Mouse (Mus musculus): ENCODE data around the gene Dnmt3a. TPM values are rescaled to one million over a fixed set of nuclear protein-coding genes. Genes with fewer than 3 reads are reported as not detected.

Gene Dnmt3a
- total and polyA plus RNA-seq, 3 experiments = 15.5 to 61.5 (median 23.4) TPM

DNA sequence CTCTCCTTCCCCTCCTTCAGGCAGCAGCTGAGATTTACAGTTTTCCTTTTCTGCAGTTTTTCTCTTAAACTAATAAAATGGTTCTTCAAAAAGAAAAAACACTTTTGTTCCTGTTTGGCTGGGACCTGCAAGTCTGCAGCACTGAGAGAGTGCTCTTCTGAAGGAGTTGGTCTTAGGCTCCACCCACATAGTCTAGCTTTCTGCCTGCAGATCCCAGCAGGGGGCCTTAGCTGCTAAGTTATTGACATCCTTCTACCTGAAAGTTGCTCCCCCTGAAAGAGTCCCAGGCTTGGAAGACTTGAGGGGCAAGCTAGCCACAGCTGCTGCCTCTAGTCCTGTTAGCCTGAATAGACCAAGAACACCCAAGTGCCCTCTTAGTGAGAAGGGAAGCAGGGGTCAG lies 100.5 kb downstream of the Dnmt3a start:
- Histone ChIP-seq H3K4me1 (ENCODE audit: control insufficient read depth in 1 of 2, insufficient read depth in 2 of 2) (no peaks in the 10 kb centered on the region), H3K9ac (ENCODE audit: insufficient read depth, low read depth) (no peak overlapping the region), H3K4me3 (replicated peaks in 1 of 3; ENCODE audit: low read depth in 2 of 3, low read length in 2 of 3, poor library complexity in 1 of 3) (no peak overlapping the region), H3K27ac (ENCODE audit: insufficient read depth, low read depth) (no peak overlapping the region), H3K9me3 (replicated peaks; ENCODE audit: low read length) (no peaks in the 10 kb centered on the region), H3K27me3 (replicated peaks) (no peaks in the 10 kb centered on the region), H3K4me2 (ENCODE audit: insufficient read depth, low read depth, poor library complexity, severe bottlenecking) (no peak overlapping the region), H3K79me2 (replicated peaks; ENCODE audit: control insufficient read depth, extremely low read depth, insufficient read depth, poor library complexity, severe bottlenecking) (no peaks in the 10 kb centered on the region), H3K36me3 (replicated peaks in 1 of 2; ENCODE audit: control insufficient read depth in 1 of 2, insufficient read depth in 1 of 2, low read length in 1 of 2) (peaks cover 52 to 92% of the 10 kb centered on the region in 2 experiments)
- dilution Hi-C loops (cut with MboI; ENCODE audit: extremely low pct_ligation_motif_present, extremely low pct_unique_long_range_greater_than_20kb, low sequenced_read_pairs) = no loop called here
- in situ Hi-C loops (cut with MboI; ENCODE audit: low pct_ligation_motif_present, low pct_unique_long_range_greater_than_20kb, low sequenced_read_pairs) = no loop called here
- TF ChIP-seq USF1 (IDR thresholded peaks at IDR 0.05; ENCODE audit: low read depth, low read length) (no peak), JUND (conservative IDR thresholded peaks at IDR 0.05; ENCODE audit: low read depth, low read length) (no peak), MAZ (IDR thresholded peaks at IDR 0.05; ENCODE audit: low read depth, low read length) (no peak), NRF1 (IDR thresholded peaks at IDR 0.05; ENCODE audit: low read depth, low read length) (no peak), CHD2 (IDR thresholded peaks at IDR 0.05; ENCODE audit: low read length) (no peak), ELF1 (IDR thresholded peaks at IDR 0.05; ENCODE audit: low read depth, low read length) (no peak), MYC (IDR thresholded peaks at IDR 0.05; ENCODE audit: low read depth, low read length) (no peak), ZKSCAN1 (IDR thresholded peaks at IDR 0.05; ENCODE audit: borderline replicate concordance, low read depth, low read length) (no peak)
- DNase-seq (ENCODE audit: extremely low read depth) = no peak

DNA sequence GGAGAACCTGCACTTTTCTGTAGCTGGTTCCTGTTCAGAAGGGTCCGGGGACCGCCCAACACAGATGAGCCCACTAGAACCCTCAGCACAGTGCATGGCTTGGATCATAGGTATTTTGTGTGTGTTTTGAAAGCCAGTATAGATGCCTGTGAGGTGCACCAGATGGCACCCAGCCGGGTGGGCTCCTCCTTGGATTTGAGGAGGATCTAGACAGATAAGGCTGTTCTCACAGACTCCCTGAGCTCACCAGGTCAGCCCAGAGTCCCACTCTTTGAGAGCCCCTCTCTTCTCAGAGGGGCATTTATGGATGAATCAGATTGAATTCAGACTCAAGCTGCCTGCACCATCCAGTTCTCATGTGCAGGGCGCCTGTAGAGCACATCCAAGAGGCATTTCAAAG lies 101.2 kb downstream of the Dnmt3a start:
- dilution Hi-C loops (cut with MboI; ENCODE audit: extremely low pct_ligation_motif_present, extremely low pct_unique_long_range_greater_than_20kb, low sequenced_read_pairs) = no loop called here
- Histone ChIP-seq H3K4me1 (ENCODE audit: control insufficient read depth in 1 of 2, insufficient read depth in 2 of 2) (no peaks in the 10 kb centered on the region), H3K27ac (ENCODE audit: insufficient read depth, low read depth) (no peak overlapping the region), H3K9me3 (replicated peaks; ENCODE audit: low read length) (no peaks in the 10 kb centered on the region), H3K9ac (ENCODE audit: insufficient read depth, low read depth) (no peak overlapping the region), H3K4me2 (ENCODE audit: insufficient read depth, low read depth, poor library complexity, severe bottlenecking) (no peak overlapping the region), H3K4me3 (replicated peaks in 1 of 3; ENCODE audit: low read depth in 2 of 3, low read length in 2 of 3, poor library complexity in 1 of 3) (no peak overlapping the region), H3K79me2 (replicated peaks; ENCODE audit: control insufficient read depth, extremely low read depth, insufficient read depth, poor library complexity, severe bottlenecking) (no peaks in the 10 kb centered on the region), H3K27me3 (replicated peaks) (no peaks in the 10 kb centered on the region), H3K36me3 (replicated peaks in 1 of 2; ENCODE audit: control insufficient read depth in 1 of 2, insufficient read depth in 1 of 2, low read length in 1 of 2) (peaks cover 45 to 92% of the 10 kb centered on the region in 2 experiments)
- TF ChIP-seq MYC (IDR thresholded peaks at IDR 0.05; ENCODE audit: low read depth, low read length) (no peak), SMC3 (IDR thresholded peaks at IDR 0.05; ENCODE audit: low read depth, low read length) (no peak), POLR2A (IDR thresholded peaks at IDR 0.05; ENCODE audit: low read depth, low read length) (no peak), ELF1 (IDR thresholded peaks at IDR 0.05; ENCODE audit: low read depth, low read length) (no peak), NELFE (IDR thresholded peaks at IDR 0.05; ENCODE audit: low read depth, low read length) (no peak), JUN (IDR thresholded peaks at IDR 0.05; ENCODE audit: insufficient read depth, low read depth, low read length) (no peak), UBTF (IDR thresholded peaks at IDR 0.05; ENCODE audit: low read depth, low read length) (no peak), SIN3A (IDR thresholded peaks at IDR 0.05; ENCODE audit: low read length) (no peak)
- DNase-seq (ENCODE audit: extremely low read depth) = no peak
- in situ Hi-C loops (cut with MboI; ENCODE audit: low pct_ligation_motif_present, low pct_unique_long_range_greater_than_20kb, low sequenced_read_pairs) = no loop called here

DNA sequence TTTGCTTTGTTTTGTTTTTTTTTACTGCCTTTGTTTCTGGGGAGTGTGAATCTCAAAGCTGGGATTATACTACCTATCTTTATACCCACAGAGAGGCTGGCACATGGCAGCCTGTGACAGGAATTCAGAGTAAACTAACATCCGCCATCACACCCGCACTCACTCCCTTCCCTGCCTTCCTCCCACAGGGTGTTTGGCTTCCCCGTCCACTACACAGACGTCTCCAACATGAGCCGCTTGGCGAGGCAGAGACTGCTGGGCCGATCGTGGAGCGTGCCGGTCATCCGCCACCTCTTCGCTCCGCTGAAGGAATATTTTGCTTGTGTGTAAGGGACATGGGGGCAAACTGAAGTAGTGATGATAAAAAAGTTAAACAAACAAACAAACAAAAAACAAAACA lies 101.6 kb downstream of the Dnmt3a start:
- Histone ChIP-seq H3K36me3 (replicated peaks in 1 of 2; ENCODE audit: control insufficient read depth in 1 of 2, insufficient read depth in 1 of 2, low read length in 1 of 2) (peaks cover 41 to 92% of the 10 kb centered on the region in 2 experiments), H3K4me2 (ENCODE audit: insufficient read depth, low read depth, poor library complexity, severe bottlenecking) (no peak overlapping the region), H3K4me3 (replicated peaks in 1 of 3; ENCODE audit: low read depth in 2 of 3, low read length in 2 of 3, poor library complexity in 1 of 3) (no peak overlapping the region), H3K9me3 (replicated peaks; ENCODE audit: low read length) (no peaks in the 10 kb centered on the region), H3K79me2 (replicated peaks; ENCODE audit: control insufficient read depth, extremely low read depth, insufficient read depth, poor library complexity, severe bottlenecking) (no peaks in the 10 kb centered on the region), H3K9ac (ENCODE audit: insufficient read depth, low read depth) (no peak overlapping the region), H3K27me3 (replicated peaks) (no peaks in the 10 kb centered on the region), H3K27ac (ENCODE audit: insufficient read depth, low read depth) (no peak overlapping the region), H3K4me1 (ENCODE audit: control insufficient read depth in 1 of 2, insufficient read depth in 2 of 2) (no peaks in the 10 kb centered on the region)
- in situ Hi-C loops (cut with MboI; ENCODE audit: low pct_ligation_motif_present, low pct_unique_long_range_greater_than_20kb, low sequenced_read_pairs) (no loop called here), dilution Hi-C loops (cut with MboI; ENCODE audit: extremely low pct_ligation_motif_present, extremely low pct_unique_long_range_greater_than_20kb, low sequenced_read_pairs) (no loop called here)
- no peak for DNase-seq (ENCODE audit: extremely low read depth)
- TF ChIP-seq MYC (IDR thresholded peaks at IDR 0.05; ENCODE audit: low read depth, low read length) = no peak

Measured in CH12.LX (cell line).